Mouse (Mus musculus) hindbrain, embryonic 14.5 days (tissue): ENCODE results near the gene Olfr140. TPM values are rescaled to one million over a fixed set of nuclear protein-coding genes. Genes with fewer than 3 reads are reported as not detected.

ENCODE experiments used
- ATAC-seq: fragments of 200-750 bp; cut with Nextera tagmentation; 2 replicates; pipeline ENCODE4 v1.8.0; 2017; ENCODE audit warnings: moderate number of reproducible peaks, mild to moderate bottlenecking, moderate TSS enrichment, moderate library complexity; ENCODE audit not compliant: low FRiP score
- DNase-seq: peaks from one replicate; pipeline ENCODE4 v3.0.0-alpha.2; 2015; ENCODE audit warnings: low spot score
- H3K27ac ChIP-seq: fragments of 300-500 bp; sonication (generic); 2 replicates; pipeline ENCODE4 v1.5.1; 2014; ENCODE audit warnings: mild to moderate bottlenecking, moderate library complexity
- H3K27me3 ChIP-seq: fragments of 300-500 bp; sonication (generic); 2 replicates; pipeline ENCODE4 v1.6.1; 2014; ENCODE audit warnings: mild to moderate bottlenecking, low read length, mixed read lengths; ENCODE audit not compliant: control insufficient read depth, insufficient read depth
- H3K36me3 ChIP-seq: fragments of 300-500 bp; sonication (generic); replicated peaks from 2 replicates; pipeline ENCODE4 v1.6.1; 2014; ENCODE audit not compliant: control insufficient read depth, insufficient read depth
- H3K4me1 ChIP-seq: fragments of 300-500 bp; sonication (generic); replicated peaks from 2 replicates; pipeline ENCODE4 v1.6.1; 2014; ENCODE audit warnings: antibody characterized with exemption, low read length, mixed read lengths; ENCODE audit not compliant: control insufficient read depth, insufficient read depth
- H3K4me2 ChIP-seq: fragments of 300-500 bp; sonication (generic); replicated peaks from 2 replicates; pipeline ENCODE4 v1.6.1; 2014; ENCODE audit warnings: mild to moderate bottlenecking, moderate library complexity
- H3K4me3 ChIP-seq: fragments of 300-500 bp; sonication (generic); replicated peaks from 2 replicates; pipeline ENCODE4 v1.5.1; 2014; ENCODE audit warnings: mild to moderate bottlenecking, low read length
- H3K9ac ChIP-seq: fragments of 300-500 bp; sonication (generic); 2 replicates; pipeline ENCODE4 v1.6.1; 2014
- H3K9me3 ChIP-seq: fragments of 300-500 bp; sonication (generic); 2 replicates; pipeline ENCODE4 v1.6.1; 2016; ENCODE audit warnings: low read length; ENCODE audit not compliant: control insufficient read depth
- WGBS: fragments of 180-500 bp; shearing (Covaris S2); extraction: QIAGEN DNeasy Blood & Tissue Kit; methylation state at CpG from one replicate; pipeline ENCODE4 v1.1.7; 2014; 5-methylcytosine and 5-hydroxymethylcytosine counted together
- polyA plus RNA-seq: library from polyadenylated mRNA; unstranded; fragments of >200 nt; fragmentation: Nextera tagmentation; extraction: Ambion mirVana; gene quantifications from 2 replicates; pipeline ENCODE4 v1.2.1, GENCODE M21; 2014

The Olfr140 gene
- polyA plus RNA-seq, result not detected in 2 replicates

GRCm38 (mm10) chr2:90063494-90063893, at the start of gene Olfr140:
Gene Olfr140, minus strand, starts transcription at chr2:90063594.
- H3K9me3 ChIP-seq, result 0 out of 2 replicates have a peak, but pooled peaks cover 3% of the 10 kb centered on the region
- no peak for ATAC-seq
- no peak within 1 kb of the TSS for H3K4me2 ChIP-seq
- DNase-seq, result no peak
- H3K27me3 ChIP-seq, result no peaks in the 10 kb centered on the region
- H3K9ac ChIP-seq, result no peak within 1 kb of the TSS
- no peaks in the 10 kb centered on the region for H3K36me3 ChIP-seq
- no peak within 1 kb of the TSS for H3K27ac ChIP-seq
- H3K4me1 ChIP-seq, result no peaks in the 10 kb centered on the region
- H3K4me3 ChIP-seq, result no peak within 1 kb of the TSS

- no peak overlapping the region for H3K9ac ChIP-seq
- ATAC-seq (no peak), DNase-seq (no peak)
- no peak overlapping the region for H3K4me3 ChIP-seq
- 84% methylated on average over 2 of the region's 2 CpGs for WGBS
- no peaks in the 10 kb centered on the region for H3K4me1 ChIP-seq
- H3K9me3 ChIP-seq, result 0 out of 2 replicates have a peak, but pooled peaks cover 3% of the 10 kb centered on the region
- no peak overlapping the region for H3K4me2 ChIP-seq
- no peak overlapping the region for H3K27ac ChIP-seq
- no peaks in the 10 kb centered on the region for H3K36me3 ChIP-seq
- H3K27me3 ChIP-seq, result no peaks in the 10 kb centered on the region
These were observed 6.7 kb upstream of the Olfr140 start for GRCm38 (mm10) chr2:90070065-90070464.

GRCm38 (mm10) chr2:90035037-90035436, 28.4 kb downstream of the Olfr140 start, which contains the start of gene Olfr1265:
Gene Olfr1265, plus strand, starts transcription at chr2:90035337.
- Histone ChIP-seq H3K27ac (no peak within 1 kb of the TSS), H3K4me1 (no peaks in the 10 kb centered on the region), H3K9ac (no peak within 1 kb of the TSS), H3K4me2 (no peak within 1 kb of the TSS), H3K27me3 (no peaks in the 10 kb centered on the region), H3K9me3 (no peaks in the 10 kb centered on the region), H3K36me3 (no peaks in the 10 kb centered on the region), H3K4me3 (no peak within 1 kb of the TSS)
- no peak for ATAC-seq
- peak; percentile 2 for DNase-seq

- H3K9me3 ChIP-seq, result no peaks in the 10 kb centered on the region
- WGBS, result 85% methylated on average over 2 of the region's 2 CpGs
- H3K27me3 ChIP-seq, result no peaks in the 10 kb centered on the region
- H3K9ac ChIP-seq, result no peak within 1 kb of the TSS
- H3K4me2 ChIP-seq, result no peak within 1 kb of the TSS
- H3K4me3 ChIP-seq, result no peak within 1 kb of the TSS
- no peaks in the 10 kb centered on the region for H3K36me3 ChIP-seq
- no peak for DNase-seq
- no peaks in the 10 kb centered on the region for H3K4me1 ChIP-seq
- H3K27ac ChIP-seq, result no peak within 1 kb of the TSS
- ATAC-seq, result no peak
These were observed 37.9 kb downstream of the Olfr140 start, which contains the start of gene Olfr1264 for GRCm38 (mm10) chr2:90025477-90025876. Gene Olfr1264, minus strand, starts transcription at chr2:90025577.

- DNase-seq (no peak), ATAC-seq (no peak)
- H3K9ac ChIP-seq, result no peak within 1 kb of the TSS
- no peaks in the 10 kb centered on the region for H3K9me3 ChIP-seq
- H3K36me3 ChIP-seq, result no peaks in the 10 kb centered on the region
- no peak within 1 kb of the TSS for H3K4me3 ChIP-seq
- H3K27me3 ChIP-seq, result no peaks in the 10 kb centered on the region
- no peaks in the 10 kb centered on the region for H3K4me1 ChIP-seq
- no peak within 1 kb of the TSS for H3K27ac ChIP-seq
- H3K4me2 ChIP-seq, result no peak within 1 kb of the TSS
- 93% methylated on average over 2 of the region's 2 CpGs for WGBS
These were observed 51.6 kb downstream of the Olfr140 start, which contains the start of gene Olfr1263 for GRCm38 (mm10) chr2:90011831-90012230. Gene Olfr1263, plus strand, starts transcription at chr2:90012131.

GRCm38 (mm10) chr2:89999845-90000244, 63.5 kb downstream of the Olfr140 start, which contains the start of gene Olfr1262:
Gene Olfr1262, plus strand, starts transcription at chr2:90000145.
- no peak for ATAC-seq
- Histone ChIP-seq H3K4me2 (no peak within 1 kb of the TSS), H3K4me1 (no peaks in the 10 kb centered on the region), H3K36me3 (no peaks in the 10 kb centered on the region), H3K4me3 (no peak within 1 kb of the TSS), H3K9me3 (no peaks in the 10 kb centered on the region), H3K9ac (no peak within 1 kb of the TSS), H3K27me3 (no peaks in the 10 kb centered on the region), H3K27ac (no peak within 1 kb of the TSS)
- DNase-seq, result no peak

Other genes with a start within 250 kb of the Olfr140 start
- not detected in 2 replicates for gene Olfr1256, start 222.0 kb downstream of the Olfr140 start, polyA plus RNA-seq
- 0.21 and 0.23 TPM in 2 replicates for gene Olfr48, start 215.4 kb downstream of the Olfr140 start, polyA plus RNA-seq
- not detected in 2 replicates for gene Olfr1257, start 185.2 kb downstream of the Olfr140 start, polyA plus RNA-seq
- not detected in 2 replicates for gene Olfr1258, start 136.3 kb downstream of the Olfr140 start, polyA plus RNA-seq
- not detected in 2 replicates for gene Olfr1259, start 114.9 kb downstream of the Olfr140 start, polyA plus RNA-seq
- not detected in 2 replicates for gene Olfr1260, start 89.3 kb downstream of the Olfr140 start, polyA plus RNA-seq
- not detected in 2 replicates for gene Olfr1261, start 72.4 kb downstream of the Olfr140 start, polyA plus RNA-seq
- not detected in 2 replicates for gene Olfr1262, start 63.4 kb downstream of the Olfr140 start, polyA plus RNA-seq
- gene Olfr1263, start 51.5 kb downstream of the Olfr140 start, polyA plus RNA-seq, result not detected in 2 replicates
- not detected in 2 replicates for gene Olfr1264, start 38.0 kb downstream of the Olfr140 start, polyA plus RNA-seq
- not detected in 2 replicates for gene Olfr1265, start 28.3 kb downstream of the Olfr140 start, polyA plus RNA-seq
- gene Olfr1269, start 57.8 kb upstream of the Olfr140 start, polyA plus RNA-seq, result not detected in 2 replicates
- not detected in 2 replicates for gene Olfr32, start 78.7 kb upstream of the Olfr140 start, polyA plus RNA-seq
- gene Olfr1270, start 89.5 kb upstream of the Olfr140 start, polyA plus RNA-seq, result not detected in 2 replicates
- not detected in 2 replicates for gene Olfr1506, start 160.9 kb upstream of the Olfr140 start, polyA plus RNA-seq
- not detected in 2 replicates for gene Olfr142, start 194.0 kb upstream of the Olfr140 start, polyA plus RNA-seq
- not detected in 2 replicates for gene Olfr1271, start 207.4 kb upstream of the Olfr140 start, polyA plus RNA-seq
- not detected in 2 replicates for gene Olfr1272, start 229.2 kb upstream of the Olfr140 start, polyA plus RNA-seq